Mouse (Mus musculus): Measurements from ENCODE around the gene Usp33. TPM values are rescaled to one million over a fixed set of nuclear protein-coding genes. Genes with fewer than 3 reads are reported as not detected.
A peak's percentile ranks its signal among the peaks of the same experiment; 100 is the strongest.
"Not testable (repeated sequence)": the region's sequence is repeated elsewhere in the genome, so short reads cannot be mapped to it uniquely, and the experiment has no call there.

Gene Usp33
- polyA plus RNA-seq, 1 experiment from 2014 or later: 45.8 TPM

DNA sequence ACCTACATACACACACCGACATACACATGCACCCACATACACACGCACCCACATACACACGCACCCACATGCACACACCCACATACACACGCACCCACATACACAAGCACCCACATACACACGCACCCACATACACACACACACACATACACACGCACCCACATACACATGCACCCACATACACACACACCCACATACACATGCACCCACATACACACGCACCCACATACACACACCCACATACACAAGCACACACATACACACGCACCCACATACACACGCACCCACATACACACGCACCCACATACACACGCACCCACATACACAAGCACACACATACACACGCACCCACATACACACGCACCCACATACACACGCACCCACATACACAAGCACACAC, 31.6 kb upstream of the Usp33 start:
- WGBS: 85% methylated on average over 14 of the region's 14 CpGs
- H3K27ac ChIP-seq (ENCODE audit: low read length); H3K9ac ChIP-seq (ENCODE audit: low read length); ATAC-seq (ENCODE audit: insufficient read depth, low FRiP score); H3K4me2 ChIP-seq (ENCODE audit: low read depth, low read length); H3K4me3 ChIP-seq (replicated peaks; ENCODE audit: low read length); H3K27me3 ChIP-seq (ENCODE audit: control insufficient read depth, insufficient read depth, low read length); H3K9me3 ChIP-seq (replicated peaks; ENCODE audit: control insufficient read depth, low read length); H3K4me1 ChIP-seq (ENCODE audit: control insufficient read depth, insufficient read depth, low read length); H3K36me3 ChIP-seq (ENCODE audit: control insufficient read depth, insufficient read depth, low read length): not testable (repeated sequence)

GRCm38 (mm10) chr3:152315613-152316012, 30.7 kb upstream of the Usp33 start:
- no peaks in the 10 kb centered on the region for H3K4me1 ChIP-seq (ENCODE audit: control insufficient read depth, insufficient read depth, low read length)
- H3K4me3 ChIP-seq (replicated peaks; ENCODE audit: low read length): no peak overlapping the region
- no peak overlapping the region for H3K9ac ChIP-seq (ENCODE audit: low read length)
- H3K9me3 ChIP-seq (replicated peaks; ENCODE audit: control insufficient read depth, low read length): no peaks in the 10 kb centered on the region
- ATAC-seq (ENCODE audit: insufficient read depth, low FRiP score): peak; percentile 92; the same call in 1 of the 2 replicates
- H3K27me3 ChIP-seq (ENCODE audit: control insufficient read depth, insufficient read depth, low read length): no peaks in the 10 kb centered on the region
- no peaks in the 10 kb centered on the region for H3K36me3 ChIP-seq (ENCODE audit: control insufficient read depth, insufficient read depth, low read length)
- H3K4me2 ChIP-seq (ENCODE audit: low read depth, low read length): no peak overlapping the region
- H3K27ac ChIP-seq (ENCODE audit: low read length): no peak overlapping the region
- WGBS: 10% methylated on average over 7 of the region's 7 CpGs

DNA sequence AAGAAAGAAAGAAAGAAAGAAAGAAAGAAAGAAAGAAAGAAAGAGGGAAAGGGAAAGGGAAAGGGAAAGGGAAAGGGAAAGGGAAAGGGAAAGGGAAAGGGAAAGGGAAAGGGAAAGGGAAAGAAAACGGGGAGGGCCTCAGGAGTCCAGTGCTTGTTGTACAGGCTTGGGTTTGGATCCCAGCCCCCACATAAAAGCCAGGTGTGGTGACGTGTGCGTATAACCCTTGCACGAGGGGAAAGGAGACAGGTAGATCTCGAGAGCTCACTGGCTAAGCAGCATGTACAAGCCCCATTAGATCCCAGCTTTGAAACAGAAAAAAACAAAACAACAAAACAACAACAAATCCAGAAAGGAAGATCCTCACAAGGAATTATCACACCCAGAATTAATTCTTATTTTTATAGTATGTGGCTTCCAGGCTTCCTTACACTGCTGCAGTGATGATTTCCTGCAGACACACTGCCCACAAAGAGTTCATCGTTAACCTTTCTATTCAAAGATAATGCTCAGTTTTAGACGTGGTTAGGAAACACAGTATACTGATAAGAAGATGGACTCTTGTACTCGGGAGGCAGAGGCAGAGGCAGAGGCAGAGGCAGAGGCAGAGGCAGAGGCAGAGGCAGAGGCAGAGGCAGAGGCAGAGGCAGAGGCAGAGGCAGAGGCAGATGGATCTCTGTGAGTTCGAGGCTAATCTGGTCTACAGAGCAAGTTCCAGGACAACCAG, 29.7 kb upstream of the Usp33 start:
- not testable (repeated sequence) for H3K27ac ChIP-seq (ENCODE audit: low read length); H3K9ac ChIP-seq (ENCODE audit: low read length); H3K36me3 ChIP-seq (ENCODE audit: control insufficient read depth, insufficient read depth, low read length); H3K4me2 ChIP-seq (ENCODE audit: low read depth, low read length); H3K4me1 ChIP-seq (ENCODE audit: control insufficient read depth, insufficient read depth, low read length); ATAC-seq (ENCODE audit: insufficient read depth, low FRiP score); H3K4me3 ChIP-seq (replicated peaks; ENCODE audit: low read length); H3K27me3 ChIP-seq (ENCODE audit: control insufficient read depth, insufficient read depth, low read length); H3K9me3 ChIP-seq (replicated peaks; ENCODE audit: control insufficient read depth, low read length)
- WGBS: 76% methylated on average over 9 of the region's 9 CpGs

DNA sequence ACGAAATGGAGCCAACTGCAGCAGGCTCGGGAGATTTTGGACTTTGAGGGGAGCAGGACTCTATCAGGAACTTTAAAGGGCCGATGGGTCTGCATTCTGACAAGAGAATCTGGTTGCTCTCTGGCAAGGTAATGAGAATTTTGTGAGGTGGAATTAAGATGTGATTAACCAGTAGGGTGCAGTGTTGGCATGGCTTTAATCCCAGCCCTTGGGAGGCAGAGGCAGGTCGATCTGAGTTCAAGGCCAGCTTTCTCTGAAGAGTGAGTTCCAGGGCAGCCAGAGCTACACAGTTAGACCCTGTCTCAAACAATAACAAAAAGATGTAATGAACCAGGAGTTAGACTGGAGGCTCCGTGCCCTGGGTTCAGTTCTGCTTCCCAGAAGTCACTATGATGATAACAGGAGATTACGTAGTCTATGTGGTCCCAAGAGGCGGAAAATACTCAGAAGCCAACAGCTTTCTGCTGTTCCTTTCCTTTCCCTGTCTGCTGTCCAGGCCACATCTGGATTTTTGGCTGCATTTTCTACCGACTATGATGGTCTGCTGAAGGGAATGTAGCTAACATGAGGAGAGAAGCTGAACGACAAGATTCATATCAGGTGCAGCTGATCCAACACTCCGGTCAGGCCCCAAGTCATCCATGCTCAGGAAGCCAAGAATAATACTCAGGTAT, 25.2 kb upstream of the Usp33 start:
- ATAC-seq (ENCODE audit: insufficient read depth, low FRiP score): no peak
- WGBS: 85% methylated on average over 10 of the region's 10 CpGs

GRCm38 (mm10) chr3:152321765-152322547, 24.3 kb upstream of the Usp33 start:
- ATAC-seq (ENCODE audit: insufficient read depth, low FRiP score): peak; percentile 47; the same call in 1 of the 2 replicates
- H3K27ac ChIP-seq (ENCODE audit: low read length): peak overlapping the region; percentile 24; the same call in 1 of the 2 replicates
- H3K4me2 ChIP-seq (ENCODE audit: low read depth, low read length): no peak overlapping the region
- 80% methylated on average over 8 of the region's 8 CpGs for WGBS
- H3K9me3 ChIP-seq (replicated peaks; ENCODE audit: control insufficient read depth, low read length): no peaks in the 10 kb centered on the region
- H3K4me1 ChIP-seq (ENCODE audit: control insufficient read depth, insufficient read depth, low read length): no peaks in the 10 kb centered on the region
- H3K4me3 ChIP-seq (replicated peaks; ENCODE audit: low read length): no peak overlapping the region
- H3K27me3 ChIP-seq (ENCODE audit: control insufficient read depth, insufficient read depth, low read length): no peaks in the 10 kb centered on the region
- no peak overlapping the region for H3K9ac ChIP-seq (ENCODE audit: low read length)
- H3K36me3 ChIP-seq (ENCODE audit: control insufficient read depth, insufficient read depth, low read length): no peaks in the 10 kb centered on the region

More for the DNA sequence above, 25.2 kb upstream of the Usp33 start:
- Histone ChIP-seq H3K27ac (ENCODE audit: low read length) (no peak overlapping the region), H3K9me3 (replicated peaks; ENCODE audit: control insufficient read depth, low read length) (no peaks in the 10 kb centered on the region), H3K27me3 (ENCODE audit: control insufficient read depth, insufficient read depth, low read length) (no peaks in the 10 kb centered on the region), H3K36me3 (ENCODE audit: control insufficient read depth, insufficient read depth, low read length) (no peaks in the 10 kb centered on the region), H3K9ac (ENCODE audit: low read length) (no peak overlapping the region), H3K4me2 (ENCODE audit: low read depth, low read length) (no peak overlapping the region), H3K4me1 (ENCODE audit: control insufficient read depth, insufficient read depth, low read length) (no peaks in the 10 kb centered on the region), H3K4me3 (replicated peaks; ENCODE audit: low read length) (no peak overlapping the region)

- H3K27ac ChIP-seq (ENCODE audit: low read length): no peak overlapping the region
- no peaks in the 10 kb centered on the region for H3K9me3 ChIP-seq (replicated peaks; ENCODE audit: control insufficient read depth, low read length)
- H3K4me1 ChIP-seq (ENCODE audit: control insufficient read depth, insufficient read depth, low read length): no peaks in the 10 kb centered on the region
- no peak for ATAC-seq (ENCODE audit: insufficient read depth, low FRiP score)
- H3K9ac ChIP-seq (ENCODE audit: low read length): no peak overlapping the region
- no peak overlapping the region for H3K4me3 ChIP-seq (replicated peaks; ENCODE audit: low read length)
- H3K4me2 ChIP-seq (ENCODE audit: low read depth, low read length): no peak overlapping the region
- no peaks in the 10 kb centered on the region for H3K27me3 ChIP-seq (ENCODE audit: control insufficient read depth, insufficient read depth, low read length)
- WGBS: 93% methylated on average over 6 of the region's 6 CpGs
- H3K36me3 ChIP-seq (ENCODE audit: control insufficient read depth, insufficient read depth, low read length): peaks cover 4% of the 10 kb centered on the region; the same call in 1 of the 2 replicates
These were observed 14.2 kb upstream of the Usp33 start for GRCm38 (mm10) chr3:152332104-152332503.

GRCm38 (mm10) chr3:152332545-152333300, 13.6 kb upstream of the Usp33 start:
- Histone ChIP-seq H3K9ac (ENCODE audit: low read length) (no peak overlapping the region), H3K9me3 (replicated peaks; ENCODE audit: control insufficient read depth, low read length) (no peaks in the 10 kb centered on the region), H3K4me1 (ENCODE audit: control insufficient read depth, insufficient read depth, low read length) (no peaks in the 10 kb centered on the region), H3K36me3 (ENCODE audit: control insufficient read depth, insufficient read depth, low read length) (peaks cover 4% of the 10 kb centered on the region; the same call in 1 of the 2 replicates), H3K27me3 (ENCODE audit: control insufficient read depth, insufficient read depth, low read length) (no peaks in the 10 kb centered on the region), H3K4me2 (ENCODE audit: low read depth, low read length) (no peak overlapping the region), H3K4me3 (replicated peaks; ENCODE audit: low read length) (no peak overlapping the region), H3K27ac (ENCODE audit: low read length) (no peak overlapping the region)
- no peak for ATAC-seq (ENCODE audit: insufficient read depth, low FRiP score)
- WGBS: 85% methylated on average over 15 of the region's 15 CpGs

GRCm38 (mm10) chr3:152333641-152334040, 12.6 kb upstream of the Usp33 start:
- Histone ChIP-seq H3K27me3 (ENCODE audit: control insufficient read depth, insufficient read depth, low read length) (no peaks in the 10 kb centered on the region), H3K4me1 (ENCODE audit: control insufficient read depth, insufficient read depth, low read length) (no peaks in the 10 kb centered on the region), H3K36me3 (ENCODE audit: control insufficient read depth, insufficient read depth, low read length) (peaks cover 4% of the 10 kb centered on the region; the same call in 1 of the 2 replicates), H3K27ac (ENCODE audit: low read length) (no peak overlapping the region), H3K4me3 (replicated peaks; ENCODE audit: low read length) (no peak overlapping the region), H3K9ac (ENCODE audit: low read length) (no peak overlapping the region), H3K4me2 (ENCODE audit: low read depth, low read length) (no peak overlapping the region), H3K9me3 (replicated peaks; ENCODE audit: control insufficient read depth, low read length) (no peaks in the 10 kb centered on the region)
- ATAC-seq (ENCODE audit: insufficient read depth, low FRiP score): no peak
- WGBS: 88% methylated on average over 10 of the region's 10 CpGs
